Mouse (Mus musculus) liver, postnatal 0 days (tissue): ENCODE data around the gene Sumf1. TPM values are rescaled to one million over a fixed set of nuclear protein-coding genes. Genes with fewer than 3 reads are reported as not detected.

ENCODE experiments used
- ATAC-seq: fragments of 200-750 bp; cut with Nextera tagmentation; 2 replicates; pipeline ENCODE4 v1.8.0; 2017; ENCODE audit warnings: mild to moderate bottlenecking, moderate library complexity
- DNase-seq: peaks from one replicate; pipeline ENCODE4 v3.0.0-alpha.2; 2016
- H3K27ac ChIP-seq: fragments of 300-500 bp; sonication (generic); 2 replicates; pipeline ENCODE4 v1.5.1; 2014; ENCODE audit warnings: antibody characterized with exemption, moderate library complexity, mild to moderate bottlenecking, low read depth
- H3K27me3 ChIP-seq: fragments of 300-500 bp; sonication (generic); 2 replicates; pipeline ENCODE4 v1.6.1; 2014; ENCODE audit warnings: low read length, control low read depth, mixed read lengths; ENCODE audit not compliant: insufficient read depth
- H3K36me3 ChIP-seq: fragments of 300-500 bp; sonication (generic); replicated peaks from 2 replicates; pipeline ENCODE4 v1.6.1; 2014; ENCODE audit warnings: mild to moderate bottlenecking, control low read depth, low read length, moderate library complexity, mixed read lengths; ENCODE audit not compliant: insufficient read depth
- H3K4me1 ChIP-seq: fragments of 300-500 bp; sonication (generic); 2 replicates; pipeline ENCODE4 v1.6.1; 2014; ENCODE audit warnings: antibody characterized with exemption, mild to moderate bottlenecking, control low read depth; ENCODE audit not compliant: insufficient read depth
- H3K4me2 ChIP-seq: fragments of 300-500 bp; sonication (generic); 2 replicates; pipeline ENCODE4 v1.6.1; 2014; ENCODE audit warnings: low read depth, mild to moderate bottlenecking, low read length, moderate library complexity, mixed read lengths
- H3K4me3 ChIP-seq: fragments of 300-500 bp; sonication (generic); 2 replicates; pipeline ENCODE4 v1.5.1; 2014; ENCODE audit warnings: low read depth, low read length
- H3K9ac ChIP-seq: fragments of 300-500 bp; sonication (generic); replicated peaks from 2 replicates; pipeline ENCODE4 v1.6.1; 2014; ENCODE audit warnings: mild to moderate bottlenecking, moderate library complexity
- H3K9me3 ChIP-seq: fragments of 300-500 bp; sonication (generic); 2 replicates; pipeline ENCODE4 v1.6.1; 2016; ENCODE audit warnings: mild to moderate bottlenecking, control low read depth, low read length, mixed read lengths
- CTCF ChIP-seq: sonication (generic); IDR thresholded peaks from 2 replicates; pipeline ENCODE4 v1.5.1; 2016; ENCODE audit warnings: antibody characterized with exemption, low read depth
- EP300 ChIP-seq: IDR thresholded peaks from 2 replicates; pipeline ENCODE4 v1.6.1; 2016; ENCODE audit warnings: antibody characterized with exemption, low read depth, mild to moderate bottlenecking
- WGBS: fragments of 180-500 bp; shearing (Covaris S2); extraction: QIAGEN DNeasy Blood & Tissue Kit; methylation state at CpG from one replicate; pipeline ENCODE4 v1.1.7; 2014; ENCODE audit not compliant: insufficient replicate concordance; 5-methylcytosine and 5-hydroxymethylcytosine counted together
- polyA plus RNA-seq: library from polyadenylated mRNA; unstranded; fragments of >200 nt; fragmentation: Nextera tagmentation; extraction: Ambion mirVana; gene quantifications from 2 replicates; pipeline ENCODE4 v1.2.1, GENCODE M21; 2015

The Sumf1 gene
- polyA plus RNA-seq: 12.0 and 13.0 TPM in 2 replicates

DNA sequence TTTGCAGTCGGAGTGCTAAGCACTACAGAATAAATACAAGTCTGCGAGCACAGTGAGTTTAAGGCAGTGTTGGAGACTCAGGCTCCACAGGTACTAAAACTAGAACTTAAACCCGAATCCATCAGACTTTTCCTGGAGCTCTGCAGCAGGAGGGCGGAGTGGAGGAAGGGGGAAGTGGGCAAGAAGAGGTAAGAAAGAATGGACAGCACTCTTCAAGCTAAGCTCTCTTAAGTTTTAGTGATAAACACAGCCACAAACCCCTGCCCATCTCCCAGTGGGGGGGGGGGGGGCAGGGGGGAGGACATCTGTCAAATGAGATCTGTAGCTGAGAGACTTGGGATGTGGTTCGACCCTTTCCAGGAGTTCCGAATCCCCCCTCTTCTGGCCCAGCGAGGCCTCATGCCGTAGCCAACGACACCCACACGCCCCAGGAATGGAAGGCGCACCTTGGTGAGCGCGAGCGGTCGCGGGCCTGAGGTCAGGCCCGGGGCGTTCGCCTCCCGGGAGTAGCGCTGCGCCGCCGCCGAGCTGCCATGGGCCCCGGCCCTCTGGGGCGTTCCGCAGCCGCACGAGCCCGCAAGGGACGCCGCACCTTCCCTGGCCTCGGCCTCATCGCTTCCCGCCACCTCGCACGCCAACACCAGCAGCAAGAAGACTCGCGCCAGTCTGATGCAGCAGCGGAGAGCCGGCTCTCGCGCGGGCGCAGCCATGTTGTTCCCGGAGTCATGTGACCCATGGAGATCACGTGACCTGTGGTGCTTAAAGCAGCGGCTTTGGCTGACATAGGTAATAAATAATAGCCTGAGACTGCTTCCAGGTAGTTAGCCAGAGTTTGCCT, at the start of gene Sumf1:
Gene Sumf1, minus strand, starts transcription at position 736 of the 838 bp plus-strand sequence.
- H3K4me2 ChIP-seq: peak within 1 kb of the TSS; percentile 97
- 4% methylated on average over 49 of the region's 49 CpGs for WGBS
- H3K27me3 ChIP-seq: no peaks in the 10 kb centered on the region
- no peaks in the 10 kb centered on the region for H3K36me3 ChIP-seq
- no peaks in the 10 kb centered on the region for H3K9me3 ChIP-seq
- DNase-seq (peak; percentile 91), ATAC-seq (peak; percentile 93)
- H3K4me1 ChIP-seq: peaks cover 13% of the 10 kb centered on the region
- H3K27ac ChIP-seq: peak within 1 kb of the TSS; percentile 34; the same call in 1 of the 2 replicates
- H3K4me3 ChIP-seq: peak within 1 kb of the TSS; percentile 89
- H3K9ac ChIP-seq: peak within 1 kb of the TSS; percentile 81
- no peak for TF ChIP-seq CTCF

DNA sequence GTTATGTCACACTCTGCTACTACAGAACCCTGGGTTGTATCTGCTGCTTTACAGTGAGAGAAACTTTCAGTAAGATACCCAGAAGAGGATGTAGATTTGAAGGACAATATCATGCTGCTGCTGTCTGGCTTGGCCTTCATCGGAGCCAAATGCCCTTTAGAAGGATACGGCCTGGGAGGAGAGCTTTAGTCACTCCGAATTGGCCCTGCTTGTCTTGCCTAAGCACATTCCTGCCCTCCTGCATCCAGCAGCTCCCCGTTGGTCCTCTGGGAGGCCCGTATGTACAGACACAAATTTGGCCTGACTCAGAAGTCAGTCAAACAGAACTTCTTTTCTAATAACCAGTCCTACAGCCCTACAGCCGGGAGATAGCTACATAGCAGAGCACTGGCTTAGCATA, 49.2 kb upstream of the Sumf1 start:
- Histone ChIP-seq H3K4me2 (no peak overlapping the region), H3K36me3 (0 out of 2 replicates have a peak, but pooled peaks cover 3% of the 10 kb centered on the region), H3K27ac (no peak overlapping the region), H3K9ac (no peak overlapping the region), H3K9me3 (no peaks in the 10 kb centered on the region), H3K27me3 (no peaks in the 10 kb centered on the region), H3K4me3 (no peak overlapping the region), H3K4me1 (peaks cover 18% of the 10 kb centered on the region)
- ATAC-seq (no peak), DNase-seq (no peak)
- TF ChIP-seq EP300: no peak
- TF ChIP-seq CTCF: no peak
- WGBS: 79% methylated on average over 6 of the region's 6 CpGs

DNA sequence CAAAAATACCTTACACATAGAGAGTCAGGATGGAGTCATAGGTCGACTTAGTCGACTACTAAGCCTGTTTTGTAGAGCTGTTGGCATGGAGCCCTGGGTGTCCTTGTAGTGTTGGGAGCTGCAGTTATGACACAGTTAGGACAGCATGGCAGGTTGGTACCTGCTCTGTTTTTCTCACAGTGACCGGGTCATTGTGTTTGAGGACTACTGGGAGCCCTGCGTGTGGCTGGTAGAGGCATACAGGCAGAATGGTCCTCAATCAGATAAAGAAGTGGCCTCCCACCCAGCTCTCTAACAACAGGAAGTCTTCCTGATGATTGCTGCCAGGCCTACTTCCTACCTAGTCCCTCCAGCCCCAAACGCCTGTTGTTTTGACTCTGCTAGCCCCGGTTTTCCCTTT, 47.7 kb upstream of the Sumf1 start:
- Histone ChIP-seq H3K36me3 (0 out of 2 replicates have a peak, but pooled peaks cover 1% of the 10 kb centered on the region), H3K4me1 (peaks cover 18% of the 10 kb centered on the region), H3K9ac (no peak overlapping the region), H3K4me2 (no peak overlapping the region), H3K9me3 (no peaks in the 10 kb centered on the region), H3K4me3 (no peak overlapping the region), H3K27ac (peak overlapping the region; percentile 76), H3K27me3 (no peaks in the 10 kb centered on the region)
- 18% methylated on average over 6 of the region's 6 CpGs for WGBS
- TF ChIP-seq CTCF (no peak), EP300 (no peak)
- peak; percentile 49 for DNase-seq
- peak; percentile 84 for ATAC-seq

DNA sequence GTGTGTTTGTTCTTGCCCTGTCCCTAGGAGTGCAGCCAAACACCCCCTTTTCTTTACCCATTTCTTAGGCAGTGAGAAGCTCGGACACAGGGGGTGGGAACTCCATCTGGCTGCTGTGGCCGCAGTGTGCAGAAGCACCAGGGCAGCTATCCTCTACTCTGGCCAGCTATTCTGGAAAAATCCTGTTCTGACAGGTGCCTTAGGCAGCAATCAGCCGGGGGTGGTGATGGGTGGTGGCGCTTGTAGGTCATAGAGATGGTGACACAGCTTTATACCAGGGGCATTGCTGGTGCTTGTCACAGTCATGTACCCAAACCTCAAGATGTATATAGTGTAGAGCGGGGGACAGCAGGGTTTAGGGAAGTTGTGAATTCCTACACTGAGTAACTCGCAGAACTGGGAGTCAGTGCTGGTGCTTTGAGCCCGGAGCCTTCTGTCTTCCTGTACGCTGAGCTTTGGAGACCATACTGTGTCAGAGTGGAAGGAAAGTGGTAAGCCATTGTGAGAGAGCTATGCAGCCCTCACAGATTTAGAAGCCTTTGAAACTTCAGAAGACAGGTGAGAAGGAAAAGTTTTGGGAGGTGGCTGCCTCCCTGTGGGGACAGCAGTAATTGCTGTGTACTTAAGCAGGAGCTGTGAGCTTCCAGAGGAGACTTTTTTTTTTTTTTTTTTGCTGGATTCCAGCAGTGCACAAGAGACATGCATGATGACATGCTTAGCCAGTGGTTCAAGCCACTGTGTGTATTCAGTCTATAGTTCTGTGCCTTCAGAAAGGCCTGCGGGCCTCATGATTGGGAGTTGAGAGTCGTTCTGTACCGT, 46.7 kb upstream of the Sumf1 start:
- H3K4me3 ChIP-seq: no peak overlapping the region
- WGBS: 68% methylated on average over 11 of the region's 11 CpGs

DNA sequence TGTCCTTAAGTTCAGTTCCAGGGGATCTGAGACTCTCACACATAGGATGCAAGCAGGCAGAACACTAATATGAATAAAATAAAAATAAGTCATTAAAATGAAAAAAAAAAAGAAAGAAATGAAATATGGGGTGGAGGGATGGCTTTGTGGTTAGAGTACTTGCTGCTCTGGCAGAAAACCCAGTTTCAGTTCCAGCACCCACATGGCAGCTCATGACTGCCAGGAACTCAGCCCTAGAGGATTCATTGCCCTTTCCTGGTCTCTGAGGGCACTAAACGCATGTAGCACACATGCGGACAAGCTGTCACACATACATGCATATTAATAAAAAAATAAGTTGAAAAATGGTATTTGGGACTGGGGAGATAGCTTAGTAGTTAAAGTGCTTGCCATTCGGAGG, 45.2 kb upstream of the Sumf1 start:
- H3K27ac ChIP-seq: no peak overlapping the region
- peaks cover 17% of the 10 kb centered on the region for H3K4me1 ChIP-seq
- H3K4me3 ChIP-seq: no peak overlapping the region
- no peaks in the 10 kb centered on the region for H3K9me3 ChIP-seq
- 78% methylated on average over 3 of the region's 3 CpGs for WGBS
- no peak overlapping the region for H3K9ac ChIP-seq
- DNase-seq: no peak
- TF ChIP-seq CTCF (no peak), EP300 (no peak)
- H3K27me3 ChIP-seq: no peaks in the 10 kb centered on the region
- H3K36me3 ChIP-seq: no peaks in the 10 kb centered on the region
- no peak overlapping the region for H3K4me2 ChIP-seq
- no peak for ATAC-seq

More for the DNA sequence above, 46.7 kb upstream of the Sumf1 start:
- H3K4me2 ChIP-seq: no peak overlapping the region
- H3K9me3 ChIP-seq: no peaks in the 10 kb centered on the region
- ATAC-seq (0 out of 2 replicates have a peak, but pooled peaks have one; percentile 15), DNase-seq (no peak)
- H3K27ac ChIP-seq: no peak overlapping the region
- peaks cover 20% of the 10 kb centered on the region for H3K4me1 ChIP-seq
- TF ChIP-seq CTCF (peak; percentile 30; the same call in 1 of the 2 replicates), EP300 (no peak)
- H3K36me3 ChIP-seq: no peaks in the 10 kb centered on the region
- no peak overlapping the region for H3K9ac ChIP-seq
- no peaks in the 10 kb centered on the region for H3K27me3 ChIP-seq

DNA sequence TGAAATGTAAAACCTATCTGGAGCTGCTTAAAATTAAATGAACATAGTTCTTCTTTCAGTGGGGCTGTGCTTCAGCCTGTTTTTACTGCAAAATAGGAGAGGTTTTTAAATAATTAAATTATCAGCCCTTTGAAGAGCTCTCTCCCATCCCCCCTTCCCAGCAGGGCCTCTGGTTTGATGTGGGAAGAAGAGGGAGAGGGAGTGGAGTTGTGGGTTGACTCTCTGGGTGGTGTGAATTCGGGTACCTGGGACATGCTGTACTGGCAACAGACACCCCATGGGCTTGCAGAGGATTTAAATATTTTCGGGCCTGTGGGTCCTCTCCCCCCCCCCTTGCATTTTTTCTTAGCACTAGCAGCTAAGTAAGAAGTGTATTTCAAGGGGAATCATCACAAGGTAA, 43.2 kb upstream of the Sumf1 start:
- DNase-seq (no peak), ATAC-seq (no peak)
- Histone ChIP-seq H3K4me3 (no peak overlapping the region), H3K27ac (no peak overlapping the region), H3K4me1 (peaks cover 13% of the 10 kb centered on the region), H3K9me3 (no peaks in the 10 kb centered on the region), H3K36me3 (no peaks in the 10 kb centered on the region), H3K27me3 (no peaks in the 10 kb centered on the region), H3K4me2 (no peak overlapping the region), H3K9ac (no peak overlapping the region)
- TF ChIP-seq CTCF (no peak), EP300 (no peak)
- 49% methylated on average over 2 of the region's 2 CpGs for WGBS
